Mouse (Mus musculus): ENCODE measurements around the gene Pygo1.

DNA sequence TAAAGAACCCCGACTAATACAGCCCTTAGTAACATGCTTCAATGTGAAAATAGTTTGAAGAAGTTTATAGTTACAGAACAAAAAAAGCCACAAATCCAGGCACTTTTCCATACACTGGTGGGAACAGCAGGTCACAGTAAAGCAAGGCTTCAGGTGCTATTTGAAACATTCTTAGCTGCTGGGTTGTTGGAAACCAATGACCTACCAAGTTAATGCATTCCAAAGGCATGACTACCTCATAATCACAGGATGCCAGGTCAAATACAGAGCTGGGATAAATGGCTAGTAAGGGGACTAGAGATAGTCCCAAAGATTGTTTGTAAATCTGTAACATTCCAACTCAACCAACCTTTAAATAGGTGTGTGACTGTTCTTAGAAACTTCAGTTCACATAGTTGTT, 49.8 kb downstream of the Pygo1 start:
- no peak for TF ChIP-seq POLR2A (IDR thresholded peaks at IDR 0.05; ENCODE audit: low read depth, low read length)
- TF ChIP-seq CTCF (IDR thresholded peaks at IDR 0.05; ENCODE audit: extremely low read depth, insufficient read depth, insufficient read length, insufficient replicate concordance) = no peak

All from spleen, adult 2 months (tissue).